Mouse (Mus musculus) neutrophil, adult 5-6 weeks (primary cell): Measurements from ENCODE around the gene Ppp1r1c. TPM values are rescaled to one million over a fixed set of nuclear protein-coding genes. Genes with fewer than 3 reads are reported as not detected.
"Not testable (repeated sequence)": the region's sequence is repeated elsewhere in the genome, so short reads cannot be mapped to it uniquely, and the experiment has no call there.

Source experiments
- ATAC-seq: fragments of 151-379, 151-347 bp; 2 replicates; pipeline ENCODE4 v1.8.0; 2017; ENCODE audit warnings: mild to moderate bottlenecking, moderate TSS enrichment; ENCODE audit not compliant: insufficient number of reproducible peaks, poor library complexity, low FRiP score, severe bottlenecking; ENCODE audit errors: extremely low read depth
- total RNA-seq: library from RNA; stranded (forward); fragments of 200-1000 nt; gene quantifications from 2 replicates; pipeline ENCODE4 v1.2.3, GENCODE M21; 2017

The Ppp1r1c gene
- total RNA-seq, 1 experiment from 2014 or later: 0.58 TPM

DNA sequence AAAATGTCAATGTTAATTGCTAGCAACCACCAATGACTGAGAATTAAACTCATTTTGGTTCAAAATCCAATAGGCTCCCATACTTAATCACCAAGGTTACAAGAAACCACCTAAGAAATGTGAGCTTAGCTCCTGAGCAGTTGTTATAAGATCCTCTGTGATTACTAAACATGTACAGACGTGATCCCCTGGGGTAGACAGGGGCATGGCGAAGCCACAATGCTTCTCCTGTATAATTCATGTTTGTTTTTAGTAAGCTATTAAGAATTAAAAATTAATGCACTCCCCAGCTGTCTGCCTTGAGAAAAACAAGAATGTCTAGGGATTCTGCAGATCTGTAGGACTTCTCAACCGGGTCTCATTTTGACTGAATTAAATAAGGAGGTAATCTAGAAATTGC, 112.0 kb downstream of the Ppp1r1c start:
- no peak for ATAC-seq

- no peak for ATAC-seq
Measured at GRCm38 (mm10) chr2:79825853-79826252, 118.3 kb downstream of the Ppp1r1c start.

DNA sequence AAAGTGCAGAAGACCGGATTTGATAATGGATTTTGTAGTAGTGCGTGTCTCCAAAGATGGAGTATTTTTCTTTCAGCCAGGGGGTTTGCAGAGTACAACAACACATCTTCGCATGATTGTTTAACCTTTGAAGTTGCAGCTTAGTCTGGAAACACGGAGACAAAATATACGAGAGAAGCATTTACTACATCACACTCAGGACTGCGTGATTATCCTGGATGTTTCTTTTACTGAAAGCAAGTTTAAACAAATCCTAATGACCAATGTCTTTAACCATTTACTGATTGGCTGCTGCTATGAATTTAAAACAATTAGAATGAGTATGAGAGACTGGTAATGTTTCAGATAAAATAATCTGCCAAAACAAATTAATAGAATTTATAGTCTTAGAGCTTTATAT, 131.5 kb downstream of the Ppp1r1c start:
- ATAC-seq: no peak

DNA sequence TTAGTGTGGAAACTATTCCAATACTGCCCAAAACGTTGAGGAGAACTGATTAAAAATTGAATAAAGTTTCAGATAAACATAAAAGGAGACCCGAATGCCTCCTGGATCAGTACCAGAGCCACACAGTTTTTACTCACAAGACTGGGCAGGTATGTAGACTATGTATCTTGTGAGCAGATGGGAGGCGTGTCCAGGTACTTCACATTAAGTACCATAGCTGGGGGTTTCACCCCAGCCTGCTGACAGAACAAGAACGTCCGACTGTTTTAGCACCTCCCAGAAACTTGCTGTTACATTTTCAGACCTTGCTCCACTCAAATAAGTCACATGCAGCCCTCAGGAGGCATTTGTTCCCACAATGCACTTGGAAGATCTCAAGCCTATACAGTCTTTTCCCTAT, 131.9 kb downstream of the Ppp1r1c start:
- no peak for ATAC-seq

GRCm38 (mm10) chr2:79847396-79847795, 139.8 kb downstream of the Ppp1r1c start:
- not testable (repeated sequence) for ATAC-seq

- ATAC-seq: no peak
Measured at GRCm38 (mm10) chr2:79856874-79857273, 149.3 kb downstream of the Ppp1r1c start.

DNA sequence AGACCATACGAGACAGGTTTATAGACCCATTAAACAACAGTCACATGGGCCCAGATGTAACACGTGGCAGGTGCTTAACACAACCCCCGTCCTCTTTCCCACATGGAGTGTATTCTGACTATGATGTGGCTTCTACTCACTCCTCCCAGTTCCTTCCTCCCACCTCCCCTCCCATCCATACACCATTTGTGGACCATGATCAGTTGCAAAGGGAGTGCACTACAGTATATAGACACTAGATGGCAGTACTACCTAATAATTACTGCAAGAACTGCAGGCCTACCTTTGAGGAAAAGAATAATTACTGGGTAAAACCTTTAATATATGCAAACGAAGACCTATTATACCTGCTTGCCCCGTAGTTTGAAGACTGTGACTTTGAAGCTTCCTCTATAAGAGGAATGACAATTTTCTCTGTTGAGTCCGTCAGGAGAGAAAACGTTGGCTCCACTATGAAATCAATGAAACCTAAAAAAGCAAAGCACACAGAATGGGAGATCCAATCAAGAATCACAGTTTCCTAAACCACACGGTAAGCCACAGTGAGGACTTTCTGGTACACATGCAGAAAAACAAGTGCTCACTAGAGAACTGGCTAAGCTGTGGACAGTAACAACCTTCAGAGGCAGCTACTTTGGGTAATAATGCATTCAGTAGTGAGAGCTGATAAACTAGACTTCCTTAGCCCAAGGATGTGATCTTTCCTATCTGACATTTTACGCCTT, 157.9 kb downstream of the Ppp1r1c start:
- ATAC-seq: peak; percentile 97

Other genes starting within 250 kb of the Ppp1r1c start
- 35.9 and 36.2 TPM in 2 replicates for gene Itprid2, start 72.4 kb upstream of the Ppp1r1c start, total RNA-seq